Mouse (Mus musculus) stomach, embryonic 15.5 days (tissue): ENCODE measurements around the gene Olfr1467. TPM values are rescaled to one million over a fixed set of nuclear protein-coding genes. Genes with fewer than 3 reads are reported as not detected.

Experiments used
- ATAC-seq: fragments of 200-750 bp; cut with Nextera tagmentation; 2 replicates; pipeline ENCODE4 v1.8.0; 2017; ENCODE audit warnings: low read depth, moderate number of reproducible peaks, moderate TSS enrichment; ENCODE audit not compliant: insufficient read depth, low FRiP score
- H3K27ac ChIP-seq: fragments of 300-500 bp; sonication (generic); 2 replicates; pipeline ENCODE4 v1.5.1; 2015; ENCODE audit warnings: mild to moderate bottlenecking, inconsistent platforms
- H3K27me3 ChIP-seq: fragments of 300-500 bp; sonication (generic); replicated peaks from 2 replicates; pipeline ENCODE4 v1.6.1; 2015; ENCODE audit warnings: inconsistent platforms
- H3K36me3 ChIP-seq: fragments of 300-500 bp; sonication (generic); 2 replicates; pipeline ENCODE4 v1.6.1; 2015; ENCODE audit warnings: inconsistent platforms
- H3K4me1 ChIP-seq: fragments of 300-500 bp; sonication (generic); 2 replicates; pipeline ENCODE4 v1.6.1; 2015; ENCODE audit warnings: inconsistent platforms
- H3K4me2 ChIP-seq: fragments of 300-500 bp; sonication (generic); 2 replicates; pipeline ENCODE4 v1.6.1; 2015; ENCODE audit warnings: mild to moderate bottlenecking, inconsistent platforms
- H3K4me3 ChIP-seq: fragments of 300-500 bp; sonication (generic); replicated peaks from 2 replicates; pipeline ENCODE4 v1.5.1; 2015; ENCODE audit warnings: inconsistent platforms
- H3K9ac ChIP-seq: fragments of 300-500 bp; sonication (generic); 2 replicates; pipeline ENCODE4 v1.6.1; 2015; ENCODE audit warnings: inconsistent platforms
- H3K9me3 ChIP-seq: fragments of 300-500 bp; sonication (generic); 2 replicates; pipeline ENCODE4 v1.6.1; 2016; ENCODE audit warnings: inconsistent platforms
- WGBS: fragments of 180-500 bp; shearing (Covaris S2); methylation state at CpG from one replicate; pipeline ENCODE4 v1.1.7; 2015; 5-methylcytosine and 5-hydroxymethylcytosine counted together
- polyA plus RNA-seq: library from polyadenylated mRNA; unstranded; fragments of >200 nt; fragmentation: Nextera tagmentation; extraction: Ambion mirVana; gene quantifications from 2 replicates; pipeline ENCODE4 v1.2.1, GENCODE M21; 2015

The Olfr1467 gene
- not detected in 2 replicates for polyA plus RNA-seq

GRCm38 (mm10) chr19:13361936-13362335 is at the start of gene Olfr1467:
Gene Olfr1467 (plus strand): TSS chr19:13362236.
- H3K4me2 ChIP-seq = no peak within 1 kb of the TSS
- 76% methylated on average over 2 of the region's 2 CpGs for WGBS

GRCm38 (mm10) chr19:13315441-13315840 is 46.6 kb upstream of the Olfr1467 start, which contains the start of gene Olfr1465:
Gene Olfr1465 (minus strand): TSS chr19:13315541.
- Histone ChIP-seq H3K4me2 (no peak within 1 kb of the TSS), H3K27ac (no peak within 1 kb of the TSS), H3K4me1 (no peaks in the 10 kb centered on the region), H3K9ac (no peak within 1 kb of the TSS), H3K4me3 (no peak within 1 kb of the TSS), H3K27me3 (no peaks in the 10 kb centered on the region), H3K36me3 (no peaks in the 10 kb centered on the region), H3K9me3 (no peaks in the 10 kb centered on the region)
- ATAC-seq = no peak

More at GRCm38 (mm10) chr19:13361936-13362335, at the start of gene Olfr1467:
- no peaks in the 10 kb centered on the region for H3K36me3 ChIP-seq
- H3K9me3 ChIP-seq = no peaks in the 10 kb centered on the region
- no peak within 1 kb of the TSS for H3K9ac ChIP-seq
- no peaks in the 10 kb centered on the region for H3K27me3 ChIP-seq
- no peak for ATAC-seq
- H3K4me3 ChIP-seq = no peak within 1 kb of the TSS
- H3K27ac ChIP-seq = no peak within 1 kb of the TSS
- no peaks in the 10 kb centered on the region for H3K4me1 ChIP-seq

GRCm38 (mm10) chr19:13338562-13338961 is 23.5 kb upstream of the Olfr1467 start, which contains the start of gene Olfr1466:
Gene Olfr1466 (plus strand): TSS chr19:13338862.
- Histone ChIP-seq H3K4me3 (no peak within 1 kb of the TSS), H3K4me2 (no peak within 1 kb of the TSS), H3K27ac (no peak within 1 kb of the TSS), H3K4me1 (no peaks in the 10 kb centered on the region), H3K9ac (no peak within 1 kb of the TSS), H3K9me3 (no peaks in the 10 kb centered on the region), H3K36me3 (no peaks in the 10 kb centered on the region), H3K27me3 (no peaks in the 10 kb centered on the region)
- WGBS = 75% methylated on average over 2 of the region's 2 CpGs
- no peak for ATAC-seq

GRCm38 (mm10) chr19:13407549-13407948 is 45.5 kb downstream of the Olfr1467 start, which contains the start of gene Olfr1469:
Gene Olfr1469 (plus strand): TSS chr19:13407849.
- WGBS = 81% methylated on average over 2 of the region's 2 CpGs
- Histone ChIP-seq H3K4me1 (no peaks in the 10 kb centered on the region), H3K27ac (no peak within 1 kb of the TSS), H3K36me3 (no peaks in the 10 kb centered on the region), H3K9ac (no peak within 1 kb of the TSS), H3K9me3 (no peaks in the 10 kb centered on the region), H3K27me3 (no peaks in the 10 kb centered on the region), H3K4me3 (no peak within 1 kb of the TSS), H3K4me2 (no peak within 1 kb of the TSS)
- ATAC-seq = no peak

Other genes starting within 250 kb of the Olfr1467 start
- not detected in 2 replicates for gene Olfr1459, start 212.7 kb upstream of the Olfr1467 start, polyA plus RNA-seq
- gene Olfr1461, start 199.2 kb upstream of the Olfr1467 start, polyA plus RNA-seq = not detected in 2 replicates
- gene Olfr1462, start 176.5 kb upstream of the Olfr1467 start, polyA plus RNA-seq = not detected in 2 replicates
- not detected in 2 replicates for gene Olfr1463, start 130.9 kb upstream of the Olfr1467 start, polyA plus RNA-seq
- not detected in 2 replicates for gene Olfr1465, start 46.7 kb upstream of the Olfr1467 start, polyA plus RNA-seq
- not detected in 2 replicates for gene Olfr1466, start 23.4 kb upstream of the Olfr1467 start, polyA plus RNA-seq
- not detected in 2 replicates for gene Olfr1469, start 45.6 kb downstream of the Olfr1467 start, polyA plus RNA-seq
- gene Olfr1471, start 81.2 kb downstream of the Olfr1467 start, polyA plus RNA-seq = not detected in 2 replicates
- not detected in 2 replicates for gene Olfr1472, start 93.8 kb downstream of the Olfr1467 start, polyA plus RNA-seq
- gene Olfr1474, start 107.3 kb downstream of the Olfr1467 start, polyA plus RNA-seq = not detected in 2 replicates
- gene Olfr1475, start 118.0 kb downstream of the Olfr1467 start, polyA plus RNA-seq = not detected in 2 replicates
- gene Olfr1477, start 138.3 kb downstream of the Olfr1467 start, polyA plus RNA-seq = not detected in 2 replicates
- not detected in 2 replicates for gene Olfr1480, start 165.7 kb downstream of the Olfr1467 start, polyA plus RNA-seq
- gene Olfr1484, start 221.3 kb downstream of the Olfr1467 start, polyA plus RNA-seq = not detected in 2 replicates